Mouse (Mus musculus) liver, embryonic 14.5 days (tissue): ENCODE measurements at regions not wholly inside any gene's neighbourhood (a gene's known extent, or its start where the extent isn't known, plus 50 kb on each side); places are given as distances from the start of the nearest gene placed in this dataset.
A peak's percentile ranks its signal among the peaks of the same experiment; 100 is the strongest.

Experiments
- ATAC-seq: fragments of 200-750 bp; cut with Nextera tagmentation; 2 replicates; pipeline ENCODE4 v1.8.0; 2017; ENCODE audit warnings: moderate number of reproducible peaks, mild to moderate bottlenecking, moderate library complexity; ENCODE audit not compliant: insufficient read depth
- DNase-seq, 3 experiments: peaks; one replicate each; pipeline ENCODE4 v3.0.0-alpha.2; 2012 to 2013; ENCODE audit warnings: low read depth in 3 of 3, low spot score in 3 of 3
- H3K27ac ChIP-seq: fragments of 300-500 bp; sonication (generic); 2 replicates; pipeline ENCODE4 v1.5.1; 2014; ENCODE audit warnings: moderate library complexity, mild to moderate bottlenecking, control low read depth, inconsistent platforms
- H3K27me3 ChIP-seq: fragments of 300-500 bp; sonication (generic); 2 replicates; pipeline ENCODE4 v1.6.1; 2014; ENCODE audit warnings: mild to moderate bottlenecking, low read length, moderate library complexity; ENCODE audit not compliant: control insufficient read depth, insufficient read depth
- H3K36me3 ChIP-seq: fragments of 300-500 bp; sonication (generic); replicated peaks from 2 replicates; pipeline ENCODE4 v1.6.1; 2014; ENCODE audit warnings: low read depth; ENCODE audit not compliant: control insufficient read depth, insufficient read depth
- H3K4me1 ChIP-seq, 2 experiments: fragments of 200-500 bp in 1 of 2; fragments of 300-500 bp in 1 of 2; sonication (generic) in 1 of 2; replicated peaks; 2 replicates each; pipeline ENCODE4 v1.6.1; 2012 to 2014; ENCODE audit warnings: antibody characterized with exemption in 1 of 2, inconsistent platforms in 1 of 2, low read length in 1 of 2; ENCODE audit not compliant: control insufficient read depth in 2 of 2, insufficient read depth in 2 of 2
- H3K4me2 ChIP-seq: fragments of 300-500 bp; sonication (generic); 2 replicates; pipeline ENCODE4 v1.6.1; 2014; ENCODE audit warnings: low read depth, mild to moderate bottlenecking, control low read depth, moderate library complexity
- H3K4me3 ChIP-seq, 2 experiments: fragments of 200-500 bp in 1 of 2; fragments of 300-500 bp in 1 of 2; sonication (generic) in 1 of 2; 2 replicates each; pipeline ENCODE4 v1.5.1; 2012 to 2014; ENCODE audit warnings: low read depth in 2 of 2, low read length in 2 of 2, mild to moderate bottlenecking in 2 of 2, control low read depth in 1 of 2, inconsistent platforms in 1 of 2, moderate library complexity in 1 of 2; ENCODE audit not compliant: insufficient read depth in 1 of 2
- H3K9ac ChIP-seq: fragments of 300-500 bp; sonication (generic); replicated peaks from 2 replicates; pipeline ENCODE4 v1.6.1; 2014; ENCODE audit warnings: mild to moderate bottlenecking, control low read depth, moderate library complexity
- H3K9me3 ChIP-seq: fragments of 300-500 bp; sonication (generic); 2 replicates; pipeline ENCODE4 v1.6.1; 2016; ENCODE audit warnings: low read length, mixed read lengths; ENCODE audit not compliant: control insufficient read depth
- CTCF ChIP-seq: IDR thresholded peaks from 2 replicates; pipeline ENCODE4 v1.5.1; 2016; ENCODE audit warnings: antibody characterized with exemption, low read depth, control low read depth
- EP300 ChIP-seq: IDR thresholded peaks from 2 replicates; pipeline ENCODE4 v1.6.1; 2016; ENCODE audit warnings: antibody characterized with exemption, low read depth
- WGBS: fragments of 180-500 bp; shearing (Covaris S2); extraction: QIAGEN DNeasy Blood & Tissue Kit; methylation state at CpG from one replicate; pipeline ENCODE4 v1.1.7; 2014; ENCODE audit not compliant: insufficient replicate concordance; 5-methylcytosine and 5-hydroxymethylcytosine counted together

DNA sequence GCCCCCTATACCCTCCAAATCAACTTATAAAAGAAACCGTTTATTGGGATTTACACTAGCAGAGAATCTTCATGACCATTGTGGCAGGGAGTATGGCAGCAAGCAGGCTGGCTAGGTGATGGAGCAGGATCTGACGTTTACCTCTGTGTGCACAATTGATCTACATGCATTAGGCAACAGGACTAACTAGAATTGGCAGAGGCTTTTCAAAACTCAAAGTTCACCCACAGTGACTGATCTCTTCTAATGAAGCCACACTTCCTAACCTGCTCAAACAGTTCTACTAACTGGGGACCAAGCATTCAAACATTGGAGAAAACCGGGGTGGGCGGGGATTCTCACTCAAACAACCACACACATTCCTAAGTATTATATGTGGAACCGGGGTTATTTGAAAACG lies 1382.9 kb upstream of the Tenm2 start:
- Histone ChIP-seq H3K27me3 (no peaks in the 10 kb centered on the region), H3K4me2 (no peak overlapping the region), H3K4me3 (no peak overlapping the region), H3K36me3 (no peaks in the 10 kb centered on the region), H3K27ac (no peak overlapping the region), H3K9ac (no peak overlapping the region), H3K4me1 (no peaks in the 10 kb centered on the region), H3K9me3 (no peaks in the 10 kb centered on the region)
- ATAC-seq (0 out of 2 replicates have a peak, but pooled peaks have one; percentile 11), DNase-seq (peak in 1 of 3 experiments; percentile 0)
- 50% methylated on average over 6 of the region's 6 CpGs for WGBS
- TF ChIP-seq EP300 (no peak), CTCF (no peak)

DNA sequence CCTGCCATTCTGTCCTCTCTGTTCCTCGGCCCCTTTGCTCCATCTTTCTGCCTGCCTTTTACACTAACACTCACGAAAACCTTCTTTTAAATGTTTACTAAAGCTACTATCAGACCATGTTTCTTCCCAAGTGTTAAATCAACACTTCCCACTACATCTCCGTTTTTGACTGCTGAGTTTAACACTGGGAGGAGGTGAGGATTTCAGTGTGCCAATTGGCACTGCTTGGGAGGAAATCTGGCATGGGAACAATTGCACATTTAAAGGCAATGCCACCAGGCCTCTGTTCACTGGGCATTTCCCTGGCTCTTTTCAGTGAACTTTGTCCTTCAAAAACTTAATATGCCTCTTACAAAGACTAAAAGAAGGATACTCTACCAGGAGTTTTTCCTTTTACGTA lies 1365.2 kb upstream of the Tenm2 start:
- no peak overlapping the region for H3K27ac ChIP-seq
- TF ChIP-seq CTCF (no peak), EP300 (no peak)
- H3K9ac ChIP-seq = no peak overlapping the region
- DNase-seq (no peak), ATAC-seq (no peak)
- H3K27me3 ChIP-seq = no peaks in the 10 kb centered on the region
- H3K4me3 ChIP-seq = no peak overlapping the region
- H3K4me1 ChIP-seq = no peaks in the 10 kb centered on the region
- no peaks in the 10 kb centered on the region for H3K9me3 ChIP-seq
- no peaks in the 10 kb centered on the region for H3K36me3 ChIP-seq
- WGBS = 32% methylated on average over 4 of the region's 4 CpGs
- H3K4me2 ChIP-seq = no peak overlapping the region

- Histone ChIP-seq H3K9ac (no peak overlapping the region), H3K27ac (no peak overlapping the region), H3K4me3 (no peak overlapping the region), H3K9me3 (no peaks in the 10 kb centered on the region), H3K4me1 (no peaks in the 10 kb centered on the region), H3K27me3 (no peaks in the 10 kb centered on the region), H3K36me3 (no peaks in the 10 kb centered on the region), H3K4me2 (no peak overlapping the region)
- ATAC-seq (no peak), DNase-seq (no peak)
- 76% methylated on average over 1 of the region's 1 CpGs for WGBS
- TF ChIP-seq CTCF (no peak), EP300 (no peak)
Measured at GRCm38 (mm10) chr11:38568515-38568914, 1332.8 kb upstream of the Tenm2 start.

- H3K4me3 ChIP-seq = no peak overlapping the region
- no peaks in the 10 kb centered on the region for H3K36me3 ChIP-seq
- 6% methylated on average over 8 of the region's 8 CpGs for WGBS
- H3K4me2 ChIP-seq = no peak overlapping the region
- H3K27me3 ChIP-seq = no peaks in the 10 kb centered on the region
- no peak overlapping the region for H3K27ac ChIP-seq
- H3K4me1 ChIP-seq = no peaks in the 10 kb centered on the region
- peak; percentile 12; the same call in 1 of the 2 replicates for TF ChIP-seq CTCF
- TF ChIP-seq EP300 = no peak
- no peak for ATAC-seq
- H3K9me3 ChIP-seq = no peaks in the 10 kb centered on the region
- H3K9ac ChIP-seq = no peak overlapping the region
- no peak for DNase-seq
Measured at GRCm38 (mm10) chr11:38543893-38544292, 1308.1 kb upstream of the Tenm2 start.

DNA sequence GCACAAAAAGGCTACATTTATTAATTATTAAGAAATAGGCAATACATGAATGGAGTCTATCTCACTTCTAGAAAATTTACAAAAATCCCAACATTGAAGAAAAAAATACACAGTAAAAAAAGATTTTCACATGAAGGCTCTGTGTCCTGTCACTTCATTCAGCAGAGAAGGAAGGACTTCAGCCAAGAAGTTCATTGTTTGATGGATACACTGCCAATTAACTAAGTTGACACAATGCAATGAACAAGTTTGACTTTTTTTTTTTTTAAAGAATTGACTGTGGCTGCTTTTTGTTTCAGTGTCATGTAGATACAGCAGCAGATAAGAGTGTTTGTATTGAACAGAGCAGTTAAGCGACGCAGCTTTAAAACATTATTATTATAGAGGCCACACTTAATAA lies 1304.3 kb upstream of the Tenm2 start:
- Histone ChIP-seq H3K27me3 (no peaks in the 10 kb centered on the region), H3K9ac (no peak overlapping the region), H3K9me3 (no peaks in the 10 kb centered on the region), H3K4me3 (no peak overlapping the region), H3K4me2 (no peak overlapping the region), H3K4me1 (no peaks in the 10 kb centered on the region), H3K36me3 (no peaks in the 10 kb centered on the region), H3K27ac (no peak overlapping the region)
- ATAC-seq = no peak
- TF ChIP-seq EP300 (no peak), CTCF (no peak)
- DNase-seq = no peak
- 59% methylated on average over 2 of the region's 2 CpGs for WGBS

GRCm38 (mm10) chr11:38532282-38532681 lies 1296.5 kb upstream of the Tenm2 start:
- no peak overlapping the region for H3K9ac ChIP-seq
- H3K27me3 ChIP-seq = no peaks in the 10 kb centered on the region
- no peaks in the 10 kb centered on the region for H3K9me3 ChIP-seq
- TF ChIP-seq CTCF (no peak), EP300 (no peak)
- 55% methylated on average over 2 of the region's 2 CpGs for WGBS
- H3K4me1 ChIP-seq = no peaks in the 10 kb centered on the region
- no peaks in the 10 kb centered on the region for H3K36me3 ChIP-seq
- no peak overlapping the region for H3K27ac ChIP-seq
- no peak overlapping the region for H3K4me3 ChIP-seq
- ATAC-seq (no peak), DNase-seq (no peak)
- no peak overlapping the region for H3K4me2 ChIP-seq
